ENCODE assay signal across 14 mouse cellular contexts in the genomic region with DNA sequence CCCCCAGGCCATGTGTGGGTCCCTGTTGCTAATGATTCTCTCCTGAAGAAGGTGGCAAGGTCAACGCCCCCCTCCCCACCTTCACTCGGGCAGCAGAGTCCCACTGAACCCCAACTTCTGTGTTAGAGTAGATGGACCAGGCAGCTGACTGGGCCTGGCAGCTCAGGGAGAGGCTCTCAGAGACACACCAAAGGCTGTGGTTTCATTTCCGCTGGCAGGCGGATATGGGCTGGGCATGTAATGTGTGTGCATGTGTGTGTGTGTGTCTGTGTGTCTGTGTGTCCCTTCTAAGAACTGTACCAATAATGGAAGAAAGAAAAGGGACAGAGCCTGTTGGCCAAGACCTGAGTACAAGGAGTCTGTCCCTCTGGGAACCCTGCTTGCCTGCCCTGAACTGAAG. TPM values are rescaled to one million over a fixed set of nuclear protein-coding genes. Genes with fewer than 3 reads are reported as not detected.
DNase-seq lines count a peak whose midpoint lies in the region; ATAC-seq and TF ChIP-seq lines count a peak whose summit lies in the region.
"Had no signal": no experiment of that assay in that cellular context is flagged by ENCODE, and none has a peak within 500 bp of the region (broad histone marks: within the 10 kb centered on the region; RNA-seq: fewer than 3 reads in every experiment).

No protein-coding gene starts in this region.

- no peak for TF ChIP-seq CTCF in olfactory bulb, adult 2 months (IDR thresholded peaks at IDR 0.05; ENCODE audit: insufficient read depth, low read depth, low read length)

- no peaks in the 10 kb centered on the region; the same call in 1 of the 2 replicates for H3K27me3 ChIP-seq in forebrain, embryonic 13.5 days
- H3K27me3 ChIP-seq in forebrain, embryonic 11.5 days (ENCODE audit: control insufficient read depth, insufficient read depth, low read length) = no peaks in the 10 kb centered on the region

- peak overlapping the region; percentile 100 for H3K9ac ChIP-seq in forebrain, embryonic 13.5 days
- H3K9ac ChIP-seq in forebrain, embryonic 11.5 days (ENCODE audit: low read length) = no peak overlapping the region
- H3K9ac ChIP-seq: lung, embryonic 14.5 days had no signal

- no peak for TF ChIP-seq POLR2A in olfactory bulb, adult 2 months (IDR thresholded peaks at IDR 0.05; ENCODE audit: insufficient read depth, low read depth, low read length)

- H3K4me3 ChIP-seq in forebrain, embryonic 13.5 days = 0 out of 2 replicates have a peak overlapping the region, but pooled peaks have one; percentile 1
- no peak overlapping the region for H3K4me3 ChIP-seq in forebrain, embryonic 11.5 days (ENCODE audit: low read depth, low read length)
- H3K4me3 ChIP-seq in olfactory bulb, adult 2 months (ENCODE audit: insufficient read depth, low read depth, low read length) = 0 out of 2 replicates have a peak overlapping the region, but pooled peaks have one; percentile 6

- 80% methylated on average over 4 of the region's 4 CpGs for WGBS in forebrain, embryonic 13.5 days
- 85% methylated on average over 4 of the region's 4 CpGs for WGBS in forebrain, embryonic 11.5 days
- 54% methylated on average over 4 of the region's 4 CpGs for WGBS in olfactory bulb, adult 2 months

- H3K36me3 ChIP-seq in forebrain, embryonic 13.5 days (ENCODE audit: poor library complexity, severe bottlenecking) = peaks cover 18% of the 10 kb centered on the region
- H3K36me3 ChIP-seq in forebrain, embryonic 11.5 days (ENCODE audit: control insufficient read depth, insufficient read depth, low read length) = no peaks in the 10 kb centered on the region

- peak overlapping the region; percentile 70 for H3K27ac ChIP-seq in forebrain, embryonic 13.5 days
- no peak overlapping the region for H3K27ac ChIP-seq in forebrain, embryonic 11.5 days (ENCODE audit: low read depth, low read length)
- H3K27ac ChIP-seq in olfactory bulb, adult 2 months (ENCODE audit: insufficient read depth, low read depth, low read length) = peak overlapping the region; percentile 43
- H3K27ac ChIP-seq: stomach, postnatal 0 days had no signal

- H3K4me1 ChIP-seq in forebrain, embryonic 13.5 days = peaks cover 100% of the 10 kb centered on the region
- H3K4me1 ChIP-seq in forebrain, embryonic 11.5 days (replicated peaks; ENCODE audit: control insufficient read depth, insufficient read depth, low read length) = peaks cover 33% of the 10 kb centered on the region
- peaks cover 59% of the 10 kb centered on the region for H3K4me1 ChIP-seq in olfactory bulb, adult 2 months (ENCODE audit: control insufficient read depth, insufficient read depth, low read length)

- DNase-seq in forebrain, embryonic 11.5 days (ENCODE audit: low spot score) = no peak
- peak; percentile 91 for DNase-seq in CD4-positive, CD25-positive, alpha-beta regulatory T cell, adult 2 months (ENCODE audit: low read depth, low spot score)
- no peak for DNase-seq in kidney, postnatal 14 days
- DNase-seq in heart, adult 11 months = no peak
- DNase-seq: cerebellum, adult 8-10 months; gastrocnemius, postnatal 36 days; kidney, postnatal 25 days; lung, embryonic 14.5 days; right cerebral cortex, adult 18-20 months had no signal

- no peaks in the 10 kb centered on the region for H3K9me3 ChIP-seq in forebrain, embryonic 13.5 days (replicated peaks)
- no peaks in the 10 kb centered on the region for H3K9me3 ChIP-seq in forebrain, embryonic 11.5 days (ENCODE audit: control insufficient read depth, low read length)

- no peak for ATAC-seq in forebrain, embryonic 13.5 days
- ATAC-seq in forebrain, embryonic 11.5 days (replicated peaks; ENCODE audit: low FRiP score) = no peak
- ATAC-seq in hematopoietic stem cell, adult 5-6 weeks (replicated peaks in 1 of 2; ENCODE audit: insufficient read depth in 1 of 2, low FRiP score in 2 of 2, low TSS enrichment in 1 of 2, low read depth in 1 of 2, poor library complexity in 2 of 2, severe bottlenecking in 2 of 2) = peak; percentile 38 to 49; a peak in 2 of 4 replicates
- no peak for ATAC-seq in erythroblast, adult 5-6 weeks (replicated peaks; ENCODE audit: low FRiP score, poor library complexity, severe bottlenecking)

- peak overlapping the region; percentile 79 for H3K4me2 ChIP-seq in forebrain, embryonic 13.5 days
- H3K4me2 ChIP-seq in forebrain, embryonic 11.5 days (ENCODE audit: low read depth, low read length, severe bottlenecking) = no peak overlapping the region
- H3K4me2 ChIP-seq: lung, embryonic 14.5 days had no signal

RNA-seq across cellular contexts. Expression of gene Bcl11b, which starts 10.4 kb away (rescaled TPM):
- polyA plus RNA-seq in forebrain, embryonic 13.5 days (2015; fragmentation: Nextera tagmentation; extraction: Ambion mirVana) = 53.5 and 61.1 TPM in 2 replicates
- polyA plus RNA-seq in forebrain, embryonic 11.5 days (2014; fragmentation: Nextera tagmentation; extraction: Ambion mirVana) = 19.4 and 24.2 TPM in 2 replicates
- 0.15 and 0.19 TPM in 2 replicates for total RNA-seq in hematopoietic stem cell, adult 5-6 weeks (2017)
- 49.8 and 56.3 TPM in 2 replicates for polyA plus RNA-seq in olfactory bulb, adult 2 months (2012; ENCODE audit: insufficient read depth, insufficient read length, low replicate concordance, missing spikeins)
- total RNA-seq in erythroblast, adult 5-6 weeks (2015; ENCODE audit: low replicate concordance) = 0.21 TPM in 1 of 2 replicates, not detected in the other
- 0.28 TPM in 1 of 2 replicates, not detected in the other for total RNA-seq in erythroblast, adult 5-6 weeks (2017; ENCODE audit: low replicate concordance)

Comparison
In these comparisons a context has a peak if more than half of its experiments do, and no peak if none do; other contexts are left out.
1. ATAC-seq: peak in hematopoietic stem cell, adult 5-6 weeks (2 of 2); none in forebrain, embryonic 13.5 days (single experiment), forebrain, embryonic 11.5 days (single experiment) and erythroblast, adult 5-6 weeks (single experiment).